Mouse (Mus musculus) thymus, adult 18-20 months (tissue): Measurements from ENCODE around the gene Lrrc51.

Experiments
- DNase-seq, 2 experiments: peaks; one replicate each; pipeline ENCODE4 v3.0.0; 2022; ENCODE audit warnings: mixed read lengths in 2 of 2

Lrrc51 gene

DNA sequence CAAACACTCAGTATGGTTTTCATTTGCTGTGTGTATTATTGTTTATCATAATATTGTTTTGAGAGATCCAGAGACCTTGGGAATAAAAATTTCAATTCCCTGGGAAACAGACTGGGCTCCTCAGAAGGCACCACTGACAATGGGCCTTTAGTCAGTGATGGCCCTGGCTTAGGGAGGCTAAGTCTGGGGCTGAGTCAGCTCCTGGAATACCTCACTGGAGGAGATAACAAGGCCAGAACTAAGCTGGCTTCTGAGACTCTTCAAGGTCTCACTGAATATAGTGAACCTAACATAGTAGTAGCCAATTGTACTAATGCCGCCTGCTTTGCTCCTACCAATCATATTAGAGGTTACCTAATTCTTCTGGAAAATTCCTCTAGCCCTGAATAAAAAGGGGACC is 57.7 kb downstream of the Lrrc51 start:
- DNase-seq: no peak

DNA sequence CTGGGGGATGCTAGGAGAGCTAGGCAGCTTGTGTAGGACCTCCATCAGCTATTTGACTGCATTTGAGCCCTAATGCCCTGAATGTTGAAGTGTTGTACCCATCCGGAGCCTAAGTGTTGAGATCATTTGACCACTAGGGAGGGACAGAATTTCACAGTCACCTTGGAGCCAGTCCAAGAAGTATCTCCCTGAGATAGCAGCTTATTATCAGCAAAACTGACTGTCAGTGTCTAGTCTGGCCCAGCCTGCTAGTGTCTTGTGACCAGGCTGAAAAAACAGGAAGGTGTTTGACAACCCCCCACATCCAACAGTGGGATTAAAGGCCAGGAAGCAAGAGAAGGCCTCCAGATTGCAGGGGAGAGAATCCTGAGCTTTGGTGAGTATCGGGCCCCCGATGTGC is 62.4 kb downstream of the Lrrc51 start:
- DNase-seq: no peak

DNA sequence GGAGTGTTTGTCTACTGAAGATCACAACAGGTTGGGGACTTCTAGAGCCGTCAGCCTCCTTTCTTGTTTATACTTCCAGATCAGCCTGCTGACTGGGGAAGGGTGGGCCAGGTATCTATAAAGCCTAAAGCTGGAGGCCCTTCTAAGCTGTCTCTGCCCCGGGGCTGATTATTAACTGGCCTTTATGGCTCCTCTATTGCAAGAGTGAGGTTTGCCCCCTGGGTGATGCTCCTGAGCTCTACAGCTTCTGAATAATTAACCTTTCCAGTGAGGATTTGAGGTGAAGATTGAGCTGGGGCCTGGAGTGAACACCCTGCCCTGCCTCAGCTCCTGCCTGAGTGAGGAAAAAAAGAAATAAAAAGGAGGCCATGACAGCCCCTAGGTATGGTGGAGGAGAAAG is 63.1 kb downstream of the Lrrc51 start, which contains the start of gene Folr1:
Gene Folr1 (minus strand): TSS at position 160 of the 400 bp plus-strand sequence.
- no peak for DNase-seq

DNA sequence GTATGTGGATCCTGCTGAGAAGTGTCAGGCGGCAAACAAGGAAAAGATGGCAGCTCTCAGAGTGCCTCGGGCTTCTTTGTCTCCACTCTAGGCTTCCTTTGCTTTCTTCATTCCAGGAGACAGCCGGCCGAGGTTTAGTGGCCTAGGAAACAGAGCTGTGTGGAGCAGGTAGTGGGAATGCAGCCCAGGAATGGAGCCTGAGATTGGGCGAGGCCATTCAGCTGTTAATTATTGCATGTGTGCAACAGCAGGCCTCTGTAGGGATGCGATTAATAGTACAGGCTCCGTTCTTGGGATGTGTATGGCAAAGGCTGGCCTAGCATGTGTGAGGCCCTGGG is 64.6 kb downstream of the Lrrc51 start:
- no peak for DNase-seq

DNA sequence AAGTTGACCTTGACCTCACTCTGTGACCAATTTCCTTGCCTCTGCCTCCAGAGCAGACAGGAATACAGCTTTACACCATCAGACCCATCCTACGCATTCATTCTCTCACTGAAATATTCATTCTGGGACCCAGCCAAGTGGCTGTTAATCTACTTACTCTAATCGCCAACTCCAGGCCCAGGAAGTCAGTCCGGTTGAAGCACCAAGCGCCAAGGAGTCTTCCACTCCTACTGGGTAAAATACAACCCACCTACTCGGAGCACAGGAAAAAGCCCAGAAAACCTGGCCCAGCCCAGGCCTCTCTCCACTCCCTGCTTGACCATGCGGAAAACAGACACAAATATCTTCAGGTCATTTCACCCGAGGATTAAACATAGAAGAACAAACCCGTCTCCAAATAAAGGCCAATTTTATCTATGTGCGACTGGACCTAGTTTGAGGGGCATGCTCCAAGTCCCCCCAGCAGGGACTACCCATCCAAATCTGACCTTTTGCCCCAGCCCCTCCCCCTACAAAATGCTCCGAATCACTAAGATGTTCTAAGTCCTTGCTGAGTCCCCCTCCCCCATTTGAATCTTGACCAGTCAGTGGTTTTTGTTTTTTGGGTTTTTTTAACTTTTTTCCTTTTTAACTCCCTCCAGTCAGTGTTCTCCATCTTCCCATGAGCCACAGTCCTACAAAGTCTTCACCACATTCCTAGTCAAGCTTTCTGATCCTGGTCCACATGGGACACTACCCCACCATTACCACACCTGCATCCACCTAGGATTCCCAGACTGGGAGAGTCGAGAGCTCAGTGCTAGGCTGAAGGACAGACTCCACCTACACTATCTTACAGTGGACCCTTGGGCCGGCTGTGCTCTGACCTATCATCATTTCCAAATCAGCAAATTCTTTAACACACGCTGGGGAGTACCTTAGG is 65.2 kb downstream of the Lrrc51 start:
- DNase-seq: no peak

DNA sequence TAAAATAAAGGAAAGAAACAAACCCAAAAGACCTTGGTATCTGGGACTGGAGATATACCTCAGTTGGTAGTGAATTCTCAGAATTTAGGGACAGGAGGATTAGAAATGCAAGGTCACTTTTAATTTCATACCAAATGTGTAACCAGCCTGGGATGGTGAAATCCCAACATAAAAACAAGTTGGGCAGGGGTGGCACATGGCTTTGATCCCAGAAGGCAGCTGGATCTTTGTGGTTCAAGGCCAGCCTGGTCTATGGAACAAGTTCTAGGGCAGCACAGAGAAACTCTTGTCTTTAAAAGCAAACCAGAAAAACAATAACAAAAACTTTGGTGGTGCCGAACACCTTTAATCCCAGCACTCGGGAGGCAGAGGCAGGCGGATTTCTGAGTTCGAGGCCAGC is 66.2 kb downstream of the Lrrc51 start:
- DNase-seq: no peak

DNA sequence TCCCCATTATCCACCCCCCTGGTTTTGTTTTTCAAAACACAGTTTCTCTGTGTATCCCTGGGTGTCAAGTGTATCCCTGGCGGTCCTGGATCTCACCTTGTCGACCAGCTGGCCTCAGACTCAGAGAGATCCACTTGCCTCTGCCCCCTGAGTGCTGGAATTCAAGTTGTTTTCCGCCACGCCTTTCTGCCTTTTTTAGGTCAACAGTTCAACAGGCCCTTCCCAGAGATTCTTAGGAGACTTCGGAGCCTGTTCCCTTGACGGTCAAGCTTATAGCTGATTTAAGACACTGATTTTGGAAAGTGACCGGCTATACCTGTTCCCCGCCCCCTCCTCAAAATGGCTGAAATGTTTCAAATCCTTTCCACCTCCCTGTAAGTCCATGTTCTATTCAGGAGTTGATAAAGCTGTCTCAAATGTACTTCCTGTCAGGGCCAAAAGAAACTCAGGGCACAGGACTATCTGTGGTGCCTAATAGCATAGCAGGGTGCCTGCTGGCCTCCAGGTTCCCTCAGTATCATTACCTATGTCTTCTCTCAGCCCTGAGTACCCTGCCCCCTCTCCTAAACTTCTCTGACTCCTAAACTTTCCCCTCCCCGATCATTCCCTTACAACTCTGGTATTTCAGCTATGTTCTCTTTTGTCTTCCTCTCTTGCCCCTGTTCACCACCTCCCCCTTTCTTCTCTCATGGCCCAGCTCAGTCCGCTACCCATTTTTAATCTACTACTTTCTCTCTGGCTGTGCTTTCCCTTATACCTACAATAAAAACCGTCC is 67.0 kb downstream of the Lrrc51 start:
- no peak for DNase-seq

DNA sequence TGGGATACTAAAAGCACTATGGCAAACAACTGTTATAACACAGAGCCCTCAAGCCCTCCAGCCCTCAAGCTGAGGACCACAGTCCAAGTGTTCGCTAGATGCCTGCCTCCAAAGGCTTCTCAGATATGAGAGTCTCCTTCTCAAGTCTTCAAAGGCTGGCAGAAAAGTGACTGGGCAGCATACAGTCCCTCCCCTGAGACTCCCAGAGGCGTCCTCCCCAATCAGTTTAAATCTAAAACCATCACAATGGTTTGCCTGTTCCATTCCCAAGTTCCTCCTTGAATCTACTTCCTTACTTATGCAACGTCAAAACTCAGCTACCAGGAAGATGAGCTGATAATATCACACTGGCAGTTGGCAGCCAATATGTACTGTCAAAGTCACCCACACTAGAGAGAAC is 70.3 kb downstream of the Lrrc51 start, which contains the start of gene Anapc15:
Gene Anapc15 (plus strand): TSS at position 301 of the 400 bp plus-strand sequence.
- DNase-seq: no peak
